Mouse (Mus musculus): ENCODE results near the gene Plk3. TPM values are rescaled to one million over a fixed set of nuclear protein-coding genes. Genes with fewer than 3 reads are reported as not detected.
A peak's percentile ranks its signal among the peaks of the same experiment; 100 is the strongest.
"Not testable (repeated sequence)": the region's sequence is repeated elsewhere in the genome, so short reads cannot be mapped to it uniquely, and the experiment has no call there.

The Plk3 gene
- 24.0 and 24.8 TPM in 2 replicates for polyA plus RNA-seq (2015; fragmentation: Nextera tagmentation; extraction: Ambion mirVana)

DNA sequence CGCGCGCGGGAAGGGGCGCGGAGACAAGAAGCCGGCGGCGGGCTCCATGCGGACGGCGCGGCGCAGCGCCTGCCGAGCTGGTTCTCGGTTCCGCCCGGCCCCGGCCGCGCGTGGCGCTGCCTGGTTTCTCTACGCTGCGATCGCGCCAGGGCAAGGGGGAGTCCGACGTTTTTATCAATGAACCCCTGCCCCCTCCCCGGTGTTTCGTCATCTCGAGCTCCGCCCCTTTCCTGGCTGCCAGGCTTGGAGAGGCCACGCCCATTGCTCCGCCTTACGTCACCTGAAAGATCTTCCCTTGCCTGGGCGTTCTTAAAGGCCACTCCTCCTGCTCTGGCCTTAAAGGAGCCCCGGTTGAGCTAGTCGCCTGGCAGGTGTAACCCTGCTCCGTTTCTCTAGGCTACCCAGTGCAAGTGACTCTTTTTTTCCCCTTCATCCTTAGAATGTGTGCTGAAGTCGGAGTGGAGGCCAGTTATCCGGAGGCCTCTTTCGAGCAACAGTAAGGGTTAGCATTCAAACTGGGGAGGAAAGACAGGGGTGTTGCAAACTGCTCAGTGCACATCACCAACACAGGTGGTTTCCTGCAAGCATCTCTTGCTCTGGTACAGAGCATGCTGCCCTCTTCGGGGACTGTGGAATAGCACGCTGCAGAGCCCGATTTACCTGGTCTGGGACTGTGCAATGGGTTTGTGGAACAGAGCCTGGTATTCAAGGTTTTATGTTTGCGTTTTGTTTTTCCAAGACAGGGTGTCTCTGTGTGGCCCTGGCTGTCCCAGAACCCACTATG is at the start of gene Plk3:
Gene Plk3, minus strand, starts transcription at position 147 of the 784 bp plus-strand sequence.
- Histone ChIP-seq H3K4me3 (ENCODE audit: low read length) (peak within 1 kb of the TSS; percentile 80), H3K9me3 (ENCODE audit: control insufficient read depth, low read length) (no peaks in the 10 kb centered on the region), H3K36me3 (ENCODE audit: control insufficient read depth, insufficient read depth, low read length) (peaks cover 12% of the 10 kb centered on the region; the same call in 1 of the 2 replicates), H3K9ac (ENCODE audit: low read depth, low read length) (peak within 1 kb of the TSS; percentile 92), H3K27me3 (replicated peaks; ENCODE audit: control insufficient read depth, insufficient read depth, low read length) (no peaks in the 10 kb centered on the region), H3K4me2 (ENCODE audit: low read length) (peak within 1 kb of the TSS; percentile 84), H3K27ac (ENCODE audit: low read depth, low read length) (peak within 1 kb of the TSS; percentile 85), H3K4me1 (ENCODE audit: control insufficient read depth, insufficient read depth, low read depth, low read length) (peaks cover 16% of the 10 kb centered on the region)
- ATAC-seq, result peak; percentile 95
- 2% methylated on average over 38 of the region's 48 CpGs for WGBS

DNA sequence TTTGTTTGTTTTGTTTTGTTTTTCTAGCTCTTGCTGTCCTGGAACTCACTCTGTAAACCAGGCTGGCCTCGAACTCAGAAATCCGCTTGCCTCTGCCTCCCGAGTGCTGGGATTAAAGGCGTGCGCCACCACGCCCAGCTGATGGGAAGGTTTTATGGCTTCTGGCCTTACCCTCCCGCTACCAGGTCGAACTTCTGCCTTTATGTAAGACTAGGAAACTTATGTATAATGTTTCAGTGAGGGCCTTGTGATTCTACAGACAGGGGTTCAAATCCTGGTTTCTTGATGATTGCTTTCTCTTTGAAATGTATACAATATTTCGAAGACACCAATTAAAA is 49.0 kb upstream of the Plk3 start:
- H3K9ac ChIP-seq (ENCODE audit: low read depth, low read length), result peak overlapping the region; percentile 61
- H3K4me1 ChIP-seq (ENCODE audit: control insufficient read depth, insufficient read depth, low read depth, low read length); H3K9me3 ChIP-seq (ENCODE audit: control insufficient read depth, low read length); H3K36me3 ChIP-seq (ENCODE audit: control insufficient read depth, insufficient read depth, low read length); H3K27me3 ChIP-seq (replicated peaks; ENCODE audit: control insufficient read depth, insufficient read depth, low read length): not testable (repeated sequence)
- H3K4me3 ChIP-seq (ENCODE audit: low read length), result peak overlapping the region; percentile 50
- 13% methylated on average over 9 of the region's 9 CpGs for WGBS
- H3K27ac ChIP-seq (ENCODE audit: low read depth, low read length), result peak overlapping the region; percentile 65
- peak; percentile 63 for ATAC-seq
- H3K4me2 ChIP-seq (ENCODE audit: low read length), result peak overlapping the region; percentile 92

- H3K4me3 ChIP-seq (ENCODE audit: low read length), result peak within 1 kb of the TSS; percentile 50
- 2% methylated on average over 40 of the region's 42 CpGs for WGBS
- H3K4me1 ChIP-seq (ENCODE audit: control insufficient read depth, insufficient read depth, low read depth, low read length), result peaks cover 6% of the 10 kb centered on the region
- no peaks in the 10 kb centered on the region for H3K27me3 ChIP-seq (replicated peaks; ENCODE audit: control insufficient read depth, insufficient read depth, low read length)
- H3K9me3 ChIP-seq (ENCODE audit: control insufficient read depth, low read length), result no peaks in the 10 kb centered on the region
- peak within 1 kb of the TSS; percentile 61 for H3K9ac ChIP-seq (ENCODE audit: low read depth, low read length)
- ATAC-seq, result peak; percentile 99
- no peaks in the 10 kb centered on the region for H3K36me3 ChIP-seq (ENCODE audit: control insufficient read depth, insufficient read depth, low read length)
- H3K4me2 ChIP-seq (ENCODE audit: low read length), result peak within 1 kb of the TSS; percentile 92
- peak within 1 kb of the TSS; percentile 65 for H3K27ac ChIP-seq (ENCODE audit: low read depth, low read length)
These were observed 48.3 kb upstream of the Plk3 start, which contains the start of gene Kif2c for GRCm38 (mm10) chr4:117181863-117182758. Kif2c (minus strand) TSS chr4:117182639.

GRCm38 (mm10) chr4:117169936-117170335 is 36.2 kb upstream of the Plk3 start:
- Histone ChIP-seq H3K36me3 (ENCODE audit: control insufficient read depth, insufficient read depth, low read length) (no peaks in the 10 kb centered on the region), H3K4me2 (ENCODE audit: low read length) (no peak overlapping the region), H3K27ac (ENCODE audit: low read depth, low read length) (no peak overlapping the region), H3K4me3 (ENCODE audit: low read length) (no peak overlapping the region), H3K9me3 (ENCODE audit: control insufficient read depth, low read length) (no peaks in the 10 kb centered on the region), H3K9ac (ENCODE audit: low read depth, low read length) (no peak overlapping the region), H3K4me1 (ENCODE audit: control insufficient read depth, insufficient read depth, low read depth, low read length) (no peaks in the 10 kb centered on the region), H3K27me3 (replicated peaks; ENCODE audit: control insufficient read depth, insufficient read depth, low read length) (no peaks in the 10 kb centered on the region)
- 89% methylated on average over 5 of the region's 5 CpGs for WGBS
- ATAC-seq, result no peak

DNA sequence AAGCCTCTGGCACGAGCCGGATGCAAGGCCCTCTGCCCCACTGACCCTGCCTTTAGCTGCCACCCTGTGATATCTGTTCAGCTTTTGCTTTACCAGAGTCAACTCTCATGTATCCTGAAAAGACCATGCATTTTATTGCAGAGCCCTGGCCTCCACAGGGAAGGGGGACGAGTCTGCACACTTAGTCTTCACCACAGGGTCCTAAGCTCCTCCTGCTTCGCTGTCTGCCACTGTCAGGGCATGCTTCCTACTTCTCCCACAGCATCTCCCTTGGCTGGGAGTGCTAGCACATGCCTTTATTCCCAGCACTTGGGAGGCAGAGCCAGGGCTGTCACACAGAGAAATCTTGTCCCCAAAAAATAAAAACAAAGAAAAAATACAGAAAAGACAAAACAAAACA is 27.4 kb upstream of the Plk3 start:
- Histone ChIP-seq H3K9me3 (ENCODE audit: control insufficient read depth, low read length) (no peaks in the 10 kb centered on the region), H3K36me3 (ENCODE audit: control insufficient read depth, insufficient read depth, low read length) (no peaks in the 10 kb centered on the region), H3K4me1 (ENCODE audit: control insufficient read depth, insufficient read depth, low read depth, low read length) (no peaks in the 10 kb centered on the region), H3K9ac (ENCODE audit: low read depth, low read length) (no peak overlapping the region), H3K27me3 (replicated peaks; ENCODE audit: control insufficient read depth, insufficient read depth, low read length) (no peaks in the 10 kb centered on the region), H3K4me2 (ENCODE audit: low read length) (no peak overlapping the region), H3K27ac (ENCODE audit: low read depth, low read length) (no peak overlapping the region), H3K4me3 (ENCODE audit: low read length) (no peak overlapping the region)
- WGBS, result 74% methylated on average over 4 of the region's 4 CpGs
- ATAC-seq, result peak; percentile 65

DNA sequence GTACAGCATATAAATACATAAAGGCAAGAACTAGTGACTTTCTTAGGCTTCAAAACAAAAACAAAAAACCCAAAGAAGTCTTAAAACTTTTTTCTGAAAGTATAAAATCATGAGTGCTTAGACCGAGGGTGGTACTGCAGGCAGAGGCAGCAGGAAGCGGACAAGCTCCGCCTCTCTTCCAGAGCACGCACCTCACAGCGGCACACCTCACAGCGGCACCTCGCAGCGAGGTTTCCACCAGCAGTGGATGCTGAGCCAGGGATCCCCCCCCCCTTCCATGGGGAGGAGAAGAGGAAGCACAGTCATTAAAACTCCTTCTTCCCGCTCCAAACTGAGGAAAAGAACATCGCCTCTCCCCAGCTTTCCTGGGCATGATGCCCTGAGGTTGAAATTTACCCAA is 25.9 kb upstream of the Plk3 start:
- no peaks in the 10 kb centered on the region for H3K36me3 ChIP-seq (ENCODE audit: control insufficient read depth, insufficient read depth, low read length)
- no peaks in the 10 kb centered on the region for H3K27me3 ChIP-seq (replicated peaks; ENCODE audit: control insufficient read depth, insufficient read depth, low read length)
- H3K4me1 ChIP-seq (ENCODE audit: control insufficient read depth, insufficient read depth, low read depth, low read length), result peaks cover 4% of the 10 kb centered on the region; the same call in 1 of the 2 replicates
- WGBS, result 82% methylated on average over 10 of the region's 10 CpGs
- H3K4me3 ChIP-seq (ENCODE audit: low read length), result no peak overlapping the region
- no peak overlapping the region for H3K4me2 ChIP-seq (ENCODE audit: low read length)
- no peak overlapping the region for H3K27ac ChIP-seq (ENCODE audit: low read depth, low read length)
- H3K9ac ChIP-seq (ENCODE audit: low read depth, low read length), result no peak overlapping the region
- no peaks in the 10 kb centered on the region for H3K9me3 ChIP-seq (ENCODE audit: control insufficient read depth, low read length)
- no peak for ATAC-seq

DNA sequence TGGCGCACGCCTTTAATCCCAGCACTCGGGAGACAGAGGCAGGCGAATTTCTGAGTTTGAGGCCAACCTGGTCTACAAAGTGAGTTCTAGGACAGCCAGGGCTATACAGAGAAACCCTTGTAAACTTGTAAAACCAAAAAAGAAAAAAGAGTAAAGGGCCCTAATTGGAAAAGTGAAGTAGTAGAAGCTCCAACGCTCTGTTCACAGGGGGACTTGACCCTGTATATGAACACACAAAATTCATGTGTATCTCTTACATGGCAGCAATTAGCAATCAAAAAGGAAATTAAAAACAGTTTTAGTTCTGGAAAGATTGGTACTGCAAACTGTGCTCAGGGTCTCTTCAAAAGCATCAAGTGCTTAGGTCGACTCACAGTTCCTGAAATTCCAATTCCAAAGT is 22.6 kb upstream of the Plk3 start:
- peaks cover 10% of the 10 kb centered on the region; the same call in 1 of the 2 replicates for H3K4me1 ChIP-seq (ENCODE audit: control insufficient read depth, insufficient read depth, low read depth, low read length)
- H3K4me2 ChIP-seq (ENCODE audit: low read length), result peak overlapping the region; percentile 80
- no peak overlapping the region for H3K9ac ChIP-seq (ENCODE audit: low read depth, low read length)
- H3K4me3 ChIP-seq (ENCODE audit: low read length), result peak overlapping the region; percentile 90
- H3K9me3 ChIP-seq (ENCODE audit: control insufficient read depth, low read length), result no peaks in the 10 kb centered on the region
- H3K36me3 ChIP-seq (ENCODE audit: control insufficient read depth, insufficient read depth, low read length), result peaks cover 22% of the 10 kb centered on the region
- ATAC-seq, result no peak
- 27% methylated on average over 6 of the region's 6 CpGs for WGBS
- peak overlapping the region; percentile 93 for H3K27ac ChIP-seq (ENCODE audit: low read depth, low read length)
- H3K27me3 ChIP-seq (replicated peaks; ENCODE audit: control insufficient read depth, insufficient read depth, low read length), result no peaks in the 10 kb centered on the region

DNA sequence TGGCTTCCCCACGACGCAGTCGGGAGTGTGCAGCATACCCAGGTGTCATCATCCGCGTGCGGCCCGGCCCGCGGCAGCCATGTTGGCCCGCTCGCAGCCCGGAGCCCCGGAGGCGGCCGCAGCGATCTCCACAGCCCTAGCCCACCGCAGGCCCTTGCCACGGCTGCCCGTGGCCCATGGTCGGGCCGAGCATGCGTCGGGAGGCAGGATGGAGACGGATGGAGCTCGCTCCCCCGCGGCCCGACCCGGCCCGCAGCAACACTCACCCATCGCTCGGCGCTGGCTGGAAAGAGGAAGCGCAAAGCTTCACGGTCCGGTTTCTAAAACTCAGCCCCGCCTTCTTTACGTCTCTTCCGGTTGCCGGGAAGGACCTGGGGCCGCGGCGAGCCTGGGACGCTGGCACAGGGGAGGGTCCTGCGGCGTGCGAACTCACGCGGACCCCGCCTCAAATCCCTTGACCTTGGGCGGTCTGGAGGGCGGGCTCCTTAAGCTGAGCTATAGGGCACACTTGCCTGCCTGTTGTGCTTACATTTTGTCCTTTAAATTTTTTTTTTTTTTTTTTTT is 22.1 kb upstream of the Plk3 start, which contains the start of gene Rps8:
Gene Rps8, minus strand, starts transcription at position 452 of the 564 bp plus-strand sequence.
- H3K36me3 ChIP-seq (ENCODE audit: control insufficient read depth, insufficient read depth, low read length), result peaks cover 27% of the 10 kb centered on the region
- peak within 1 kb of the TSS; percentile 93 for H3K27ac ChIP-seq (ENCODE audit: low read depth, low read length)
- H3K4me2 ChIP-seq (ENCODE audit: low read length), result peak within 1 kb of the TSS; percentile 80
- peak within 1 kb of the TSS; percentile 90 for H3K4me3 ChIP-seq (ENCODE audit: low read length)
- H3K9me3 ChIP-seq (ENCODE audit: control insufficient read depth, low read length), result no peaks in the 10 kb centered on the region
- peaks cover 10% of the 10 kb centered on the region; the same call in 1 of the 2 replicates for H3K4me1 ChIP-seq (ENCODE audit: control insufficient read depth, insufficient read depth, low read depth, low read length)
- ATAC-seq, result peak; percentile 95
- peak within 1 kb of the TSS; percentile 94 for H3K9ac ChIP-seq (ENCODE audit: low read depth, low read length)
- WGBS, result under 1% methylated on average over 48 of the region's 52 CpGs
- no peaks in the 10 kb centered on the region for H3K27me3 ChIP-seq (replicated peaks; ENCODE audit: control insufficient read depth, insufficient read depth, low read length)
